Mouse (Mus musculus) megakaryocyte, embryonic 14.5 days (primary cell): ENCODE results near the gene Tnni3.
"Not testable (repeated sequence)": the region's sequence is repeated elsewhere in the genome, so short reads cannot be mapped to it uniquely, and the experiment has no call there.

Experiments used
- FLI1 ChIP-seq: IDR thresholded peaks from 2 replicates; pipeline ENCODE4 v1.6.1; 2012; ENCODE audit warnings: low read length, inconsistent platforms, mixed read lengths
- GATA1 ChIP-seq: IDR thresholded peaks from 3 replicates; pipeline ENCODE4 v1.6.1; 2012; ENCODE audit warnings: mixed read lengths, low read length, inconsistent platforms, borderline replicate concordance

DNA sequence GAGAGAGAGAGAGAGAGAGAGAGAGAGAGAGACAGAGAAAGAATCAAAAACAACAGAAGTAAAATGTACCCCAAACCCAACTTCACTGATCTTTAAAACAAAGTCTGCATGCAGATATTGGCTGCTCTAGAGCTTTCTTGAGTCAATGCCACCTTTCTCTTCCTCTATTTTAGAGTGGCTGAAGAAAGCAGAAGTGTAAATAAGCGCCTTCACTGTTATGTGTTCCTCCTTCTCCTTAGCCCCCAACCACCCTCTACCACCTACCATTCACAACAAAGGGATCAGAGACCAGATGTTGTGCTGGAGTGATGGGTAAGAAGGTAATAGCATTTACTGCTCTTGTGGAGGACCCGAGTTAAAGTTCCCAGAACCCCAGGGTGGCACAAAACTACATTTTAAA lies 48.3 kb upstream of the Tnni3 start:
- not testable (repeated sequence) for TF ChIP-seq GATA1, FLI1
